Mouse (Mus musculus) ES-CJ7 (cell line): ENCODE data around the gene Igf2bp1.
A peak's percentile ranks its signal among the peaks of the same experiment; 100 is the strongest.
"Not testable (repeated sequence)": the region's sequence is repeated elsewhere in the genome, so short reads cannot be mapped to it uniquely, and the experiment has no call there.

Experiments used
- DNase-seq: peaks from one replicate; pipeline ENCODE4 v3.0.0; 2011; ENCODE audit warnings: low read depth, low spot score

Igf2bp1 gene

GRCm38 (mm10) chr11:95963304-95963703 lies 42.4 kb downstream of the Igf2bp1 start:
- peak; percentile 96 for DNase-seq

GRCm38 (mm10) chr11:95959152-95959551 lies 46.6 kb downstream of the Igf2bp1 start:
- peak; percentile 79 for DNase-seq

- DNase-seq = peak; percentile 48
Observed at GRCm38 (mm10) chr11:95958251-95958650, 47.5 kb downstream of the Igf2bp1 start.

- no peak for DNase-seq
Observed at GRCm38 (mm10) chr11:95957407-95957806, 48.3 kb downstream of the Igf2bp1 start.

- no peak for DNase-seq
Observed at GRCm38 (mm10) chr11:95953313-95953712, 52.4 kb downstream of the Igf2bp1 start.

- no peak for DNase-seq
Observed at GRCm38 (mm10) chr11:95945838-95946472, 59.8 kb downstream of the Igf2bp1 start.

- DNase-seq = peak; percentile 65
Observed at GRCm38 (mm10) chr11:95939828-95940507, 65.8 kb downstream of the Igf2bp1 start.

- DNase-seq = no peak
Observed at GRCm38 (mm10) chr11:95936409-95936808, 69.3 kb downstream of the Igf2bp1 start.

GRCm38 (mm10) chr11:95932168-95932567 lies 73.6 kb downstream of the Igf2bp1 start:
- peak; percentile 63 for DNase-seq

GRCm38 (mm10) chr11:95926398-95926797 lies 79.3 kb downstream of the Igf2bp1 start:
- DNase-seq = peak; percentile 80

- DNase-seq = no peak
Observed at GRCm38 (mm10) chr11:95925976-95926375, 79.8 kb downstream of the Igf2bp1 start.

GRCm38 (mm10) chr11:95924215-95924614 lies 81.5 kb downstream of the Igf2bp1 start:
- DNase-seq = peak; percentile 37

GRCm38 (mm10) chr11:95923477-95923876 lies 82.3 kb downstream of the Igf2bp1 start:
- DNase-seq = not testable (repeated sequence)

GRCm38 (mm10) chr11:95921991-95922621 lies 83.6 kb downstream of the Igf2bp1 start:
- no peak for DNase-seq

- DNase-seq = no peak
Observed at GRCm38 (mm10) chr11:95916426-95916825, 89.3 kb downstream of the Igf2bp1 start.

- DNase-seq = peak; percentile 45
Observed at GRCm38 (mm10) chr11:95915006-95915710, 90.6 kb downstream of the Igf2bp1 start.

GRCm38 (mm10) chr11:95914571-95914991 lies 91.2 kb downstream of the Igf2bp1 start, which contains the start of gene B4galnt2:
Gene B4galnt2, minus strand, starts transcription at chr11:95914891.
- DNase-seq = peak; percentile 34

- peak; percentile 47 for DNase-seq
Observed at GRCm38 (mm10) chr11:95913959-95914566, 91.7 kb downstream of the Igf2bp1 start.

- peak; percentile 81 for DNase-seq
Observed at GRCm38 (mm10) chr11:95911579-95911978, 94.2 kb downstream of the Igf2bp1 start.

- no peak for DNase-seq
Observed at GRCm38 (mm10) chr11:95907805-95908524, 97.8 kb downstream of the Igf2bp1 start.
